Mouse (Mus musculus) inflammation-experienced regulatory T-cells, adult 6 months (primary cell): ENCODE data around the gene Erc2. TPM values are rescaled to one million over a fixed set of nuclear protein-coding genes. Genes with fewer than 3 reads are reported as not detected.

ENCODE experiments used
- ATAC-seq: one replicate; pipeline ENCODE4 v1.8.0; 2017
- polyA plus RNA-seq, 3 experiments: library from polyadenylated mRNA; unstranded; fragments of 100-300 nt; shearing (Covaris generic); gene quantifications; one replicate each; pipeline ENCODE4 v1.2.1; 2017

Erc2 gene
- polyA plus RNA-seq, 3 experiments from 2014 or later = 0.27 TPM; not detected in 2

DNA sequence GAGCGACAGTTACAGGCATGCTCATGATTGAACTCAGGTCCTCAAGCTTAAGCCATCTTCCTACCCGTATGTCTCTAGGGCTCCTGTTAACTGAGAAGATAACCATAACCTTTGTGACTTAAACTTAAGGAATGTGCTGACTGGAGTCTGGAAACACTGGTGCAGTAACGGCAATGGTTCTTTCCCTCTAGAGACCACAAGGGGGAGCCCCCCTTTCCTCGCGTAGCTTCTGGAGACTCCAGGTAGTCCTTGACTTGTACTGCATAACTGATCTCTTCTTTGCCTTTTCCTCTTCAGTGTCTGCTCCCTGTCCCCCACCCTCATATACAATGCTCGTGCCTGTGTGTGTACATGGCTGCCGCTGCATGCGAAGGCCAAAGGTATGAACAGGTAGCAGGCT is 326.2 kb downstream of the Erc2 start:
- ATAC-seq = no peak

DNA sequence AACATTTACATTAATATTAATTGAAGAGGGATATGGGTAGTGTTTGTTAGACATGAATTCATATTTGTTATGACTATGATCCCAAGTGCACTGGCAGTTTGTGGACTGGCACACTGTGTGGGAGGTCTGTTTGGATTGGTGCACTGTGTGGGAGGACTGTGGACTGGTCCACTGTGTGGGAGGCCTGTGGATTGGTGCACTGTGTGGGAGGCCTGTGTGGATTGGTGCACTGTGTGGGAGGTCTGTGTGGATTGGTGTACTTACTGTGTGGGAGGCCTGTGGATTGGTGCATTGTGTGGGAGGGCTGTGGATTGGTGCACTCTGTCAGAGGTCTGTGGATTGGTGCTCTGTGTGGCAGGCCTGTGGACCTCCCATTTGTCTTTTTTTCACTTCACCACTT is 331.6 kb downstream of the Erc2 start:
- no peak for ATAC-seq

DNA sequence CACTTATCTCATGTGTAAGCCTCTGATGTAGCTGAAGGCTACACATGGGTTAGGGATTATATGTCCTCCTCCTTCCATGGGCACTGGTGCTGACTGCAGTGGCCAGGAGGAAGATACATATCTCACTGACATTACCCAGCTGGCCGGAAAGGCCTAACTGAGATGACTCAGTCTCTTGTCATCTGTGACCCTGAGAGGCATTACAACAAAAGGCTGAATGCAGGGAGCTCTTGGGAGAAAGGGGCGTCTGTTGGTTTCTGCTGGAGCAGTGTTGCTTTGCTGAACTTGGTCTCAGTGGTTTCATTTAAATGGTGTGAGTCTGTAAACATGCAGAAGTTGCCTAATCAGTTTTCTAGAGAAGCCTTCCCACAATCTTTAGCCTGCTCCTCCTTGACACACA is 334.6 kb downstream of the Erc2 start:
- ATAC-seq = no peak

- no peak for ATAC-seq
Measured at GRCm38 (mm10) chr14:27973701-27974100, 351.5 kb downstream of the Erc2 start.

- ATAC-seq = no peak
Measured at GRCm38 (mm10) chr14:27975661-27976060, 353.4 kb downstream of the Erc2 start.

GRCm38 (mm10) chr14:27984758-27985157 is 362.5 kb downstream of the Erc2 start:
- ATAC-seq = no peak

GRCm38 (mm10) chr14:27985201-27985600 is 363.0 kb downstream of the Erc2 start:
- ATAC-seq = no peak

DNA sequence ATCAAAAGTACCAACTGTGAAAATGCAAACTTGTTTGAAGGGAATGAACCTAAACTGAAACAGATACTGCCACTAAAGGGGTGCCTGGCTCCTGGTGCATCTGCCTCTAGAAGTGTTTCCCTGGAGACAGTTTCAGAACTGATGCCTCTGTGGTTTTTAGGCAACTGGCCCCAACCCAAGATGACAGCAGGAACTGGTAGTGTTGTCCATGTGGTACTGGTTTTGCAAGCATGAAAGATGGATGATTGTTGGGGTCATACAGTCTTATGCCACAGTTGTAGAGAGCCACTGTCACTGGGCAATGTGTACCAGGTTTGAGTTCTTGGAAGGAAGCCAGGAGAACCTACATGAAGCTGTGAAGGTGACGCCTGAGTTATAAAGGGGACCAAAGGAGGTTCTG is 365.2 kb downstream of the Erc2 start:
- ATAC-seq = no peak

- no peak for ATAC-seq
Measured at GRCm38 (mm10) chr14:27998551-27998950, 376.3 kb downstream of the Erc2 start.

- no peak for ATAC-seq
Measured at GRCm38 (mm10) chr14:28004023-28004422, 381.8 kb downstream of the Erc2 start.

DNA sequence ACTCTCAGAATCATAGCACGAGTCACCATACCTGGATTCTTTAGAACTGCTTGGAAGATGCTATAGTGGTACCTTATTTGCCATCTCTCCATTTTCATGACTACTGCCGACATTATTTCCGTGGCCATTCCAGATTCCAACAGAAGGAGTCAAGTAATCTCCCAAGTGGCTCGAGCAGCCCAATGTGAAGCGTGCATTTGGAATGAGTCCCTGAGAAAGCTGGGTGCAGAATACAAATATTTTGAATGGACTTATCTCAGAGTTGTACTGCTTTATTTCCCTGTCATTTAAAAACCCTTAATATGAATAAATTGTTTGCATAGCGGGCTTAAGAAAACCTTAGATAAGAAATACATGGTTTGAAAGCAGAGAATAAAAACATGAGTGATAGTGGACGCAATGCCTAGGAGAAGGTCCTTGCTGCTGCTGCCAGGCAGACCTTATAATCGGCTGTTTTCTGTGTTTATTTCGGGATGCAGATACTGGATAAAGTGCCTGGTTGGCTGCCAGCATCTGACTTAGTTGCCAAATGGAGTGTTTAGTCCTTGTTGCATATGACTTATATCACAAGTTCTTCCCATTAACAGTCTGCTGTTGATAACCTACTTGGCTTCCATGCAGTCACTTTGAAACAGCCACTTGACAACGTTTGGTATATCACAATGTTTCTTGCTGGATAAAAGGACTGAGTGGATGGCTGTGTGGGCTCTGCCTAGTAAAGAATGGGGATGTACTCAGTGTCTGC is 388.5 kb downstream of the Erc2 start:
- no peak for ATAC-seq

GRCm38 (mm10) chr14:28023199-28023598 is 401.0 kb downstream of the Erc2 start:
- ATAC-seq = no peak

DNA sequence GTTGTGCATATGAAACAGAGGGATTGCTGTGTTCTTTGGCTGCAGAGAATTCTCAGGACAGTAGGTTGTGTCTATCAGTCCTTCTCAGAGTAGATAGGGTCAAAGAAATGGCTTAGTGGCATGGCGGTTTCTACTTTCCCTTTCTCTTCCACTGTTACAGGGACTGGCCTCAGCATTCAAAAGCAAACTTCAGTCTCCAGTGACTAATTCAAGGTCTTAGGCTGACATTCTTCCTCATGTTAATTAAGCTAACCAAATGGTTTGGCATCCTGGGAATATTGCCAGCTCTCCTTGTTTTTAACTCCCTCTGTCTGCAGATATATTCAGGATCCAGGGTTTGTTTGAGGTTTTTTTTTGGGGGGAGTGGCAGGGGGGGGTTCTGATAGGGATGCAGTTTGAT is 408.6 kb downstream of the Erc2 start:
- ATAC-seq = no peak

DNA sequence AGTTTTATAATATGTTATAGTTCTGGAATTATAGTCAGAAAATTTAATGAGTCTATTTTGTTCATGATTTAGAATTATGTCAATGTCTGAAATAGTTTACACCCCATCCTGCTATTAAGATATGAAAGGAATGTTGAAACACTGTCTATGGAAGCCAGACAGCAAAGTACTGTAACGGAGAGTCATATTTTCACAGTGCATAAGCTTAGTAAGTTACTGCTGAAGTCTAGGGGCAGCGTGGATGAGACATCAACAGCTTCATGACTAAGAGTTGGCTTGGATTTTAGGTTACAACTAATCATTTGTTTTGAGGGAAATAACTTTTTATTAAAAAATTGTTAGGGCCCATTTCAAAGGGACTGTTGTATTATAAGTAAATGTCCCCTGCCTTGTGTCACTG is 412.8 kb downstream of the Erc2 start:
- ATAC-seq = no peak

DNA sequence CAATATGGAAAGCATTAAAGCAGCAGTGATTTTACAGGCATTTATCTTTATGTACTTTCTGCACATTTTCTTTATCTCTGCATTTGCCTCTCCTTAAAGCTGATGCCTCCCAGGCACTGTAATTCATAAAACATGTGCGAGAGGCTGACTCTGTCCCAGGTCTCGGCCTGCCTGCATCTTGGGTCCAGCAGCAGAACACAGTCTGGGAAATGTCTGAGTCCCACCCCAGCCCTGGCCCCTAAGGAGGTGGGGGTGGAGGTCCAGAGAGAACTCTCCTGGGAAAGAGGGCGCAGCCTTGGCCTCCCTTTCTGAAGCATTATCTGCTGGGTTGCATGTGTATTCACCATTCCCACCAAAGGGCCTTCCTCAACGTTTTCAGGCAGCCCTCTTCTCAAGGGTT is 420.9 kb downstream of the Erc2 start:
- ATAC-seq = no peak

DNA sequence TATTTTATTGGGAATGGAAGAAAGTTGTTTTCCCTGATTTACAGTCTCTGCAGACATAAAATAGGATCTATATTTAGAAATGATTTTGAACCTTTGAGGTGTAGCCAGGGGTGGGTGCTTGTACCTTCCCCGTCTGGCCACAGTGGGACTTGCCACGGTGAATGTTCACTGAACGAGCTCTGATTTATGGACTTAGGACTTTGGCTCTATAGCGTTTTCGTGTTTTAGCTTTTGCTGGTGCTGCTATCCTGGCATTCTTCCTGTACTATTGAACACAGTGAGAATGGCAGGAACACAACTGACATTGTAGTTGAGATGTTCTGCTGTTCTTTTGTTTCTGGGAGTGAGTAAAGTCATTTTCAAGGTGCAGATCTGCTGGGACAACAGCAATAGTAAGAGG is 429.4 kb downstream of the Erc2 start:
- no peak for ATAC-seq

GRCm38 (mm10) chr14:28057159-28057884 is 435.1 kb downstream of the Erc2 start:
- ATAC-seq = no peak

DNA sequence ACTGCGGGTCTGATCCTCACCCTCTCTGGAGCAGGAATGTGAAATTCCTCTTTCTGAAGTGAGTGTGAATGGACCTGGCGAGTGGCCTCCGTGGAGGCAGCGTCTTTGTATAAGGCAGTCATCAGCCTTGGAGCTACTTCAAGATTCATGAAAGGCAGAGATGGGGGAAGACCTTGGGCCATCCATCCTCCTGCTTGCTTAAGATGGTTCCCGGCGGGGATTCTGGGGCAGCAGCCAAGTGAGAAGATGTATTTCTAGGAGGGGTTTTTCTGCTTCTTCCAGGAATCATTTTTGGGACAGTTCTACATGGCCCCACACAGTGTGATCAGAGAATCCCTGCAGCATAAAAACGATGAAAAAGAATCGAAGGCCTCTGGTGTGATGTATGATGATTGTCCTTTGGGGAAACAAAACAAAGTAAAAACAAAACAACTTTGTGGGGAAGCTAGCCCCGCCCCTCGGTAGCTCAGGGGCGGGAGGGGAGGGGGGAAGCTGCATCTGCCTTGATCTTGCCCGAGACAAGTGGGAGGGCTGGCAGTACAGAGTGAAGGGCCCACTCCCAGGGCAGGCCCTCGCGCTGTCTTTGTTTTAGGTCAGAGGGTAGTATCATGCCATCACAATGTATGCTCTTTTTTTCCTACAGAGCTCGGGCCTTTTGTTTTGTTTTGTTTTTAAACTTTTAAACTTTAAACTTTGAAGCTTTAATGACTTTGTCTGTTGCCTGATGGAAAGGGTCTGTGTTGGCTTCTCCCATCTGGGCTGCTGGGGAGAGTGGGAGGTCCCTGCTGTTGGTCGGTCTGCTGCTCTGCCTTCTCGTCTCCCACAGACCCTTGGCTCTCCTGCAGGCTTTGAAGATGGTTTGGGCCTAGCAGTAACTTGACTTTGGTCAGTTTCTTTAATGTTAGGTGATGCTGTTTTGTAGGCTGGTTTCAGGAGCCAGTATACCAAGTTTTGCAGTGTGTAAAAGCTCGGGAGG is 435.9 kb downstream of the Erc2 start:
- ATAC-seq = no peak

DNA sequence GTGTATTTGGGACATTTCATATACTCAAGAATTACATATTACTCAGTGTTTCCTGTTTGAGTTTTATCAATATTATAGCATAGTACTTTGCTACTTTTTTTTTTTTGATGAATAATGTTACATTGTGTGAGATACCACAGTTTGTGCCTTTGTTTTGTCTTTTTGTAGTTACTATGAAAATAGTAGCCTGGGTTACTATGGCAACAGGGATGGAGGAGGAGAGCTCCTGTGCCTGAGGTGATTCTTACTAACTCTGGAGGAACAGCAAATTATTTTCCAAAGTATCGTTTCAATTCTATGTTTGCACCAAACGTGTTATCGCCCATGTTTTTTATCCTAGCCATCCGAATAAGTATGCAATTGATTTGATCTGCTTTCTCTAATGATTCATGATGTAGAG is 438.7 kb downstream of the Erc2 start:
- no peak for ATAC-seq

DNA sequence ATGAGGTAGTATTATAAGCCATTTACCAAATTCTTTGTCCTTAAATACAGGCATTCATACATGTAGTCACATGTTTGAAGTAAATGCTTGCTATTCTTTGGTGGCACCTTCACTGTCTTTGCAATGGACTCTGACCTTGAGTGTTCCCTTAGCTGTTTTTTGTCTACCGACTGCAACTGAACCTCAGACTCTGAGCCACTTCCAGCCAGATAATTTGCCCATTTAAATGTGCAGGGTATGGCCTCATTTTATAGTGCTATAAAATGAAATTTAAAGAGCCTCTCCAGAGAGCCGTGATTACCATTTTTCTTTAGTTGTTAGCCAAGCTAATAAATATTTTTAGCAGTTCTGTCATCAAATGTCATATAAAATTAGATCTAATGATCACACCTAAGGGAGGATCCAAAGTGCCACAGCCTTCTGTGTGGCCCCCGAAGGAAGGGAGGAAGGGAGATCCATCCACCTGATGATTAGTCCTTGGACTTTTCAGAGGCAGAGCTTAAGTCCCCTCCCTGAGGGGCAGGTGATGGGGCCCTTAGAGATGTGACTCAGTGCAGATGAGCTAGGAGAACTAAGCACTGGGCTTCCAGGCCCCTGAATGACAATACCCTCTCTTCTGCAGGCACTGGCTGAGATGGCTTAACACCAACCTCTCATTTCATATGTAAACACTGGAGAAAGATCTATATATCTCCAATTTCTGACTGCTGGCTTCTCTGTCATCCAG is 439.6 kb downstream of the Erc2 start:
- no peak for ATAC-seq

- ATAC-seq = no peak
Measured at GRCm38 (mm10) chr14:28068021-28068420, 445.8 kb downstream of the Erc2 start.

- ATAC-seq = no peak
Measured at GRCm38 (mm10) chr14:28069826-28070225, 447.6 kb downstream of the Erc2 start.
